Mouse (Mus musculus) C2C12 (cell line): ENCODE results near the gene Ube2ql1. TPM values are rescaled to one million over a fixed set of nuclear protein-coding genes. Genes with fewer than 3 reads are reported as not detected.

ENCODE experiments used
- H3K27me3 ChIP-seq: one replicate; pipeline ENCODE4 v1.6.1; 2011; ENCODE audit not compliant: control insufficient read depth, insufficient read depth, insufficient read length
- H3K36me3 ChIP-seq: one replicate; pipeline ENCODE4 v1.6.1; 2011; ENCODE audit not compliant: control insufficient read depth, insufficient read depth
- H3K4me3 ChIP-seq: one replicate; pipeline ENCODE4 v1.5.1; 2011; ENCODE audit warnings: mild to moderate bottlenecking, control low read depth; ENCODE audit not compliant: poor library complexity, insufficient read depth, severe bottlenecking
- H3K79me2 ChIP-seq: one replicate; pipeline ENCODE4 v1.6.1; 2011; ENCODE audit not compliant: control insufficient read depth, insufficient read depth
- H3K79me3 ChIP-seq: one replicate; pipeline ENCODE4 v1.6.1; 2011; ENCODE audit warnings: low read depth, control low read depth
- H3ac ChIP-seq: one replicate; pipeline ENCODE3; 2011; ENCODE audit warnings: low read depth; ENCODE audit not compliant: control insufficient read depth, insufficient read length
- CEBPB ChIP-seq: IDR thresholded peaks from one replicate; pipeline ENCODE4 v1.6.1; 2011; ENCODE audit warnings: low read depth, mild to moderate bottlenecking, control low read depth, moderate library complexity
- CTCF ChIP-seq: IDR thresholded peaks from one replicate; pipeline ENCODE4 v1.5.1; 2011; ENCODE audit not compliant: control insufficient read depth, insufficient read depth, insufficient read length
- FOSL1 ChIP-seq: IDR thresholded peaks from one replicate; pipeline ENCODE4 v1.8.0; 2011; ENCODE audit warnings: mild to moderate bottlenecking, low read length; ENCODE audit not compliant: poor library complexity, insufficient read depth, severe bottlenecking
- MAX ChIP-seq: IDR thresholded peaks from one replicate; pipeline ENCODE4 v1.6.1; 2011; ENCODE audit warnings: mild to moderate bottlenecking, control low read depth
- MYOD1 ChIP-seq: IDR thresholded peaks from one replicate; pipeline ENCODE4 v1.6.1; 2011; ENCODE audit warnings: low read depth; ENCODE audit not compliant: control insufficient read depth, insufficient read length
- MYOG ChIP-seq: IDR thresholded peaks from one replicate; pipeline ENCODE4 v1.6.1; 2011; ENCODE audit not compliant: control insufficient read depth, insufficient read length; ENCODE audit errors: extremely low read depth
- USF1 ChIP-seq: IDR thresholded peaks from one replicate; pipeline ENCODE4 v1.6.1; 2011; ENCODE audit warnings: low read depth, mild to moderate bottlenecking, control low read depth, moderate library complexity
- polyA plus RNA-seq: library from polyadenylated mRNA; unstranded; fragments of >200 nt; fragmentation: generic; extraction: Trizol; gene quantifications from one replicate; pipeline ENCODE4 v1.2.1, GENCODE M21; 2012; ENCODE audit warnings: missing spikeins

The Ube2ql1 gene
- polyA plus RNA-seq, 1 experiment: 0.13 TPM

DNA sequence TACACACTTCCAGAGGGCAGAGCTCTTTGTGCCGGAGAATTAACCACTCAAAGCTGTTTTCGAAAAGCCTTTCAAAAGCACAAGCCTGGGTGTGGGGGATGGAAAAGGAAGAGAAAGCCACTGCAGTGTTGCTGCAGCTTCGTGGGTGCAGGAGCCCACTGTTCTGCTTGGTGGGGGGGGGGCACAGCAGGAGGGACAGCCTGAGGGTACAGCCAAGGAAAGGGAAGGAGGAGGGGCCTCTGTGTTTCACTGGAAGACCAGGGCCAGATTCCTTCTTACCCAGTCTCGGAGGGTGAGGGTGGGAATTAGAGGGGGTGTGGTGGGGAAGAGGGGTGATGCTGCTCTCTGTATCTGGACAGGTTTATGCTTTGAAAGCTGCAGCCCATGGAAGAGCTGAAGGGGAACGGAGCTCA is 54.3 kb downstream of the Ube2ql1 start:
- TF ChIP-seq USF1: no peak
- TF ChIP-seq MAX: no peak
- TF ChIP-seq CTCF: no peak
- TF ChIP-seq CEBPB: no peak
- TF ChIP-seq FOSL1: no peak
- no peak for TF ChIP-seq MYOG
- TF ChIP-seq MYOD1: no peak
- Histone ChIP-seq H3ac (no peak overlapping the region), H3K79me2 (no peaks in the 10 kb centered on the region), H3K79me3 (no peaks in the 10 kb centered on the region), H3K36me3 (no peaks in the 10 kb centered on the region), H3K4me3 (no peak overlapping the region), H3K27me3 (peaks cover 20% of the 10 kb centered on the region)

DNA sequence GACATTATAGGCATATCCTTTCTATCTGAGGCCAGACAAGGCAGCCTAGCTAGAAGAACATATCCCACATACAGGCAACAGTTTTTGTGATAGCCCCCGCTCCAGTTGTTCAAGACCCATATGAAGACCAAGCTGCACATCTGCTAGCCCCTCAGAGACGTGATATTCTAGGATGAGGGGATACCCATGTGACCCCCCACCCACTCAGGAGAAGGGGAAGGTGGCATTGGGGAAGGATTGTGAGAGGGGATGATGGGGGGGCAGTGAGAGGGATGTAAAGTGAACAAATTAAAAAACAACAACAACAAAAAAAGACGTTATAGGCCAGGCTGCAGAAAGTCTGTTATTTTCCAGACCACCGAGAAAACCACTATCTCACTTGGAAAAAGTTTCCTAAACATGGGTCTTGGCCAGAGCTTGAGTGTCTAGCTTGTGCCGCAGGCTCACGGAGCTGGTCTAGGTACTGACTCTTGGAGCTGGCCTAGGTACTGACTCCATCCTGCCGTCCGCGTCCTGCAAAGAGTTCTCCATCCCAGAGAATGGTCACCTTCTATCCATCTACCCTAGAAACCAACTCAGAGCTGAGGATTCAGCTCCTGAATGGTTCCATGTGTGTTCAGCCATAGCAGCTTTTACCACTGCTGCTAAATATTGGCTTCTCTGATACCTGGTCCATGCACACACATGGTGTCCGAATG is 65.6 kb downstream of the Ube2ql1 start:
- Histone ChIP-seq H3K4me3 (no peak overlapping the region), H3K79me3 (no peaks in the 10 kb centered on the region), H3ac (no peak overlapping the region), H3K79me2 (no peaks in the 10 kb centered on the region), H3K36me3 (no peaks in the 10 kb centered on the region), H3K27me3 (no peaks in the 10 kb centered on the region)
- TF ChIP-seq MAX (no peak), FOSL1 (no peak), MYOG (no peak), MYOD1 (no peak), USF1 (no peak), CTCF (no peak), CEBPB (no peak)

DNA sequence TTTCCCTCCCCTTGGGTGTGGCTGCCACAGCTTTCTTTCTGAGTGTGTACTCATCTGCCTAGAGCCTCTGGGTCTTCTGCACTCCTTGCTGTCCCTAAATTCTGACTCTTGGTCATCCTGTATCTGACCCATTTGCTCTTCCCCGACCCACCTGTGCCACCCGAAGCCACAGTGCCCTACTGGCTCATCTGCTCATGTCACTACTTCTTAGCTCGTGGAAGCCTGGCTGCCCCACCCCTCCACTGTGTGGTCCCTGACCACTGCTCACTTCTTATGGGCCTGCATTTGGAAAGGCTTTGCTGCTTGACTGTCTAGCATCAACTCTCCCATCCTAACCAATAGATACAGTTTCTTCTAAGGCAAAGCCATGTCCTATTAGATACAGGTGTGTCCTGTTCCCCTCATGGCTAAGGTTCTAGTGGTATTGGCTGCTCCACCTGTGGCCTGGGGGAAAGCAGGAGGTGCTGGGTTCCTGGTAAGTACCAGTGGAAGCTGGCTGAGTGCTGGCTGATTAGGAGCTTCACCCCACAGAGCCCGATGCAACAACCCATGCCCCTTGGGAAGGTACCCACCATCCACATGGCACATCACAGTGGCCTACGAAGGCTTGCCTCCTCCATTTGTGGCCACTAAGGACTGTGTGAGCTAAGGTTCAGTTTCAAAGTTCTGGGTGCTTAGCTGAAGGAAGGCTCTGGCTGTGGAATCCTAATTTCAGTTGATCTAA is 66.3 kb downstream of the Ube2ql1 start:
- Histone ChIP-seq H3K4me3 (no peak overlapping the region), H3ac (no peak overlapping the region), H3K79me2 (no peaks in the 10 kb centered on the region), H3K27me3 (no peaks in the 10 kb centered on the region), H3K79me3 (no peaks in the 10 kb centered on the region), H3K36me3 (no peaks in the 10 kb centered on the region)
- TF ChIP-seq MAX (no peak), CTCF (no peak), FOSL1 (no peak), MYOG (no peak), MYOD1 (no peak), USF1 (no peak), CEBPB (no peak)

DNA sequence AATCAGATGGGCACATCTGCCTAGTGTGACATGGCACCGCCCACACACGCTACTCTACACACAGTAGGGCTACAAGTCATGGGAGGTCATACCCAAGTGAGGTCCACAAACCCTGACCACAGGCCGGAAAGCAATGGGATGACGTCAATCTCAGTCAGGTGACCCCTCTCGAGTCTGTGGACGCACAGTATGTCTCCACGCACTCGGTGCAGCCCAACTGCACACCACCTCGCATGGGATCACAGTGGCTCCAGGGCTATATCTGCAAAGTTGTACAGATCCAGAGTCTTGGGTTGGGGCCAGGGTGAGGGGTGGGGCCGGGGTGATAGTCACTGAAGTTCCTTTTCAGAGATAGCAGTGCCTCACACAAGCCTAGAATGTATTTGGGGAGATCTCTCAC is 67.1 kb downstream of the Ube2ql1 start:
- H3K79me2 ChIP-seq: no peaks in the 10 kb centered on the region
- H3K27me3 ChIP-seq: no peaks in the 10 kb centered on the region
- no peak for TF ChIP-seq CEBPB
- H3K79me3 ChIP-seq: no peaks in the 10 kb centered on the region
- no peak overlapping the region for H3K4me3 ChIP-seq
- H3K36me3 ChIP-seq: no peaks in the 10 kb centered on the region
- H3ac ChIP-seq: no peak overlapping the region

DNA sequence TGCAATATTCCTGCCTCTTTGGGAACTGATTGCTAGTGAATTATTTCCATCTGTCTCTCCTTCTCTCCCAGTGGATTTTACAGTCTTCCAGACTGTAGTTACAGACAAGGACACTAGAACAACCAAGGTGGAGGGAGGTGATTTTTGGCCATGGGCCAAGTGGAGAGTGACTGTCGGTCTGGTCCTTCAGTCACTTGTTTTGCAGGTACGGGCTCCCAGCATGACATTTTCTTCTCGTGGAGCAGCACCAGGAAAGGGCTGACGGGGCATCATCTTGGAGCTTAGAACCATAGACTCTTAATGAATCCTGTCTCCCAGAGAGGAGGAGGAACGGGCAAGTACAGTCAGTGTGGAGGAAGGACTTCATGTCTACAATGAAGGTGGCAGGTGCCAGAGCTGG is 67.6 kb downstream of the Ube2ql1 start:
- H3K27me3 ChIP-seq: no peaks in the 10 kb centered on the region

More for the DNA sequence above, 67.6 kb downstream of the Ube2ql1 start:
- no peak overlapping the region for H3K4me3 ChIP-seq
- H3ac ChIP-seq: no peak overlapping the region
- H3K79me2 ChIP-seq: no peaks in the 10 kb centered on the region
- no peaks in the 10 kb centered on the region for H3K79me3 ChIP-seq
- TF ChIP-seq CEBPB (no peak), FOSL1 (no peak), MAX (no peak), MYOD1 (no peak), MYOG (no peak), USF1 (no peak), CTCF (no peak)
- H3K36me3 ChIP-seq: no peaks in the 10 kb centered on the region
